Comparison of ENCODE assay signal across 14 mouse cellular contexts in genomic region chr4:125718429-125719140, GRCm38 (mm10).
DNase-seq lines count a peak whose midpoint lies in the region; ATAC-seq and TF ChIP-seq lines count a peak whose summit lies in the region.
"Had no signal": no experiment of that assay in that cellular context is flagged by ENCODE, and none has a peak within 500 bp of the region (broad histone marks: within the 10 kb centered on the region; RNA-seq: fewer than 3 reads in every experiment).

No protein-coding gene starts in this region.

- TF ChIP-seq POLR2A in brain, embryonic 14.5 days (IDR thresholded peaks at IDR 0.05; ENCODE audit: borderline replicate concordance, extremely low read depth, insufficient read depth, insufficient read length, poor library complexity, severe bottlenecking), result no peak

- H3K4me2 ChIP-seq in kidney, postnatal 0 days (ENCODE audit: low read length), result no peak overlapping the region
- H3K4me2 ChIP-seq in hindbrain, embryonic 12.5 days (replicated peaks), result no peak overlapping the region
- H3K4me2 ChIP-seq in neural tube, embryonic 13.5 days, result peak overlapping the region; percentile 7; the same call in 1 of the 2 replicates
- H3K4me2 ChIP-seq: liver, embryonic 15.5 days had no signal

- no peaks in the 10 kb centered on the region; the same call in 1 of the 2 replicates for H3K27me3 ChIP-seq in kidney, postnatal 0 days (ENCODE audit: insufficient read depth, low read length)
- H3K27me3 ChIP-seq in hindbrain, embryonic 12.5 days, result peaks cover 1% of the 10 kb centered on the region
- peaks cover 3% of the 10 kb centered on the region; the same call in 1 of the 2 replicates for H3K27me3 ChIP-seq in neural tube, embryonic 13.5 days
- H3K27me3 ChIP-seq: liver, embryonic 15.5 days had no signal

- H3K27ac ChIP-seq in kidney, postnatal 0 days, result no peak overlapping the region
- peak overlapping the region; percentile 62 for H3K27ac ChIP-seq in hindbrain, embryonic 12.5 days
- H3K27ac ChIP-seq in neural tube, embryonic 13.5 days (replicated peaks), result peak overlapping the region; percentile 83
- H3K27ac ChIP-seq: liver, embryonic 15.5 days had no signal

- ATAC-seq in kidney, postnatal 0 days (replicated peaks; ENCODE audit: low FRiP score, low read depth), result peak; percentile 40; the same call in 1 of the 2 replicates
- peak; percentile 34 for ATAC-seq in hindbrain, embryonic 12.5 days (ENCODE audit: low FRiP score)
- ATAC-seq in neural tube, embryonic 13.5 days (ENCODE audit: low read depth), result peak; percentile 67
- no peak for ATAC-seq in erythroid progenitor cell, adult 5-6 weeks (replicated peaks; ENCODE audit: low FRiP score, poor library complexity, severe bottlenecking)
- ATAC-seq: intestine, postnatal 0 days had no signal

- H3K4me1 ChIP-seq in kidney, postnatal 0 days (replicated peaks; ENCODE audit: insufficient read depth, low read length), result no peaks in the 10 kb centered on the region
- H3K4me1 ChIP-seq in hindbrain, embryonic 12.5 days, result peaks cover 42% of the 10 kb centered on the region
- peaks cover 69% of the 10 kb centered on the region for H3K4me1 ChIP-seq in neural tube, embryonic 13.5 days (replicated peaks)
- H3K4me1 ChIP-seq: liver, embryonic 15.5 days had no signal

- no peak overlapping the region for H3K4me3 ChIP-seq in kidney, postnatal 0 days (replicated peaks; ENCODE audit: low read depth, low read length)
- no peak overlapping the region for H3K4me3 ChIP-seq in hindbrain, embryonic 12.5 days
- no peak overlapping the region for H3K4me3 ChIP-seq in neural tube, embryonic 13.5 days
- H3K4me3 ChIP-seq: liver, embryonic 15.5 days had no signal

- DNase-seq in kidney, postnatal 0 days (ENCODE audit: low spot score), result no peak
- DNase-seq in kidney, postnatal 4 days, result no peak
- DNase-seq in brain, embryonic 14.5 days (ENCODE audit: low read depth), result peak; percentile 76
- no peak for DNase-seq in heart, adult 8-10 months (ENCODE audit: low spot score)
- no peak for DNase-seq in embryo, embryonic 10 days (ENCODE audit: low spot score)
- DNase-seq: adrenal gland, postnatal 36 days; cerebellum, adult 11-12 months; layer of hippocampus, adult 9-11 months; thymus, adult 18-20 months had no signal

- WGBS in kidney, postnatal 0 days, result 16% methylated on average over 18 of the region's 18 CpGs
- 30% methylated on average over 18 of the region's 18 CpGs for WGBS in hindbrain, embryonic 12.5 days
- WGBS in neural tube, embryonic 13.5 days, result 11% methylated on average over 18 of the region's 18 CpGs

- H3K9me3 ChIP-seq in kidney, postnatal 0 days (replicated peaks; ENCODE audit: low read length), result no peaks in the 10 kb centered on the region
- H3K9me3 ChIP-seq in hindbrain, embryonic 12.5 days (replicated peaks), result no peaks in the 10 kb centered on the region
- no peaks in the 10 kb centered on the region for H3K9me3 ChIP-seq in neural tube, embryonic 13.5 days
- H3K9me3 ChIP-seq: liver, embryonic 15.5 days had no signal

- no peak for TF ChIP-seq CTCF in kidney, postnatal 0 days (IDR thresholded peaks at IDR 0.05; ENCODE audit: low read depth)
- TF ChIP-seq CTCF in brain, embryonic 14.5 days (IDR thresholded peaks at IDR 0.05; ENCODE audit: borderline replicate concordance, extremely low read depth, insufficient read depth, insufficient read length), result no peak

- H3K36me3 ChIP-seq in kidney, postnatal 0 days (ENCODE audit: insufficient read depth, low read length), result no peaks in the 10 kb centered on the region
- H3K36me3 ChIP-seq in hindbrain, embryonic 12.5 days, result no peaks in the 10 kb centered on the region
- H3K36me3 ChIP-seq in neural tube, embryonic 13.5 days, result no peaks in the 10 kb centered on the region
- H3K36me3 ChIP-seq: liver, embryonic 15.5 days had no signal

- H3K9ac ChIP-seq in kidney, postnatal 0 days (ENCODE audit: low read depth, low read length), result no peak overlapping the region
- H3K9ac ChIP-seq in hindbrain, embryonic 12.5 days, result no peak overlapping the region
- peak overlapping the region; percentile 9; the same call in 1 of the 2 replicates for H3K9ac ChIP-seq in neural tube, embryonic 13.5 days
- H3K9ac ChIP-seq: liver, embryonic 15.5 days had no signal
